Mouse (Mus musculus) gastrocnemius, adult 8-10 months (tissue): ENCODE data around the gene Ly6g5b. TPM values are rescaled to one million over a fixed set of nuclear protein-coding genes. Genes with fewer than 3 reads are reported as not detected.

Source experiments
- DNase-seq, 2 experiments: peaks; one replicate each; pipeline ENCODE4 v3.0.0; 2022; ENCODE audit warnings: low spot score in 2 of 2
- total RNA-seq, 4 experiments: library from RNA; stranded (reverse); gene quantifications; 2 replicates each; pipeline ENCODE4 v1.2.4; 2022

The Ly6g5b gene
- total RNA-seq, 4 experiments from 2014 or later = not detected

DNA sequence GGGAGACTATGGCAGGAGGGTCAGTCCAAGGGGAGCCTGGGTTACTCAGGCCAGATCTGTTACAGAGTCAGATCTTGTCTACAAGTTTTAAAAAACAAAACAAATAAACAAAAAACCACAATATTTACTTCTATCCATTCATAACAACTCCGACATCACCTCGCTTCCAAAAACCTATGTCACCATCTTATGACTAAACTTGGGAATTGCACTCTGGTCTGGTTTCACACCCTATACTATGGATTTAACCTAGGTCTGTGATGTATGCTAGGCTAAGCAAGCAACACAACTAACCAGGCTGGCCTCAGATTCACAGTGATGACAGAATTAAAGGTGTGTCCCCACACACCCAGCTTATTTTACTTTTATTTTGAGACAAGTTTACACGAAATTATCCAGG lies 8.7 kb downstream of the Ly6g5b start:
- DNase-seq = no peak

- DNase-seq = no peak
These were observed 9.4 kb downstream of the Ly6g5b start for GRCm38 (mm10) chr17:35105740-35106389.

- DNase-seq = no peak
These were observed 10.5 kb downstream of the Ly6g5b start for GRCm38 (mm10) chr17:35104754-35105153.

- DNase-seq = no peak
These were observed 11.1 kb downstream of the Ly6g5b start for GRCm38 (mm10) chr17:35104079-35104478.

DNA sequence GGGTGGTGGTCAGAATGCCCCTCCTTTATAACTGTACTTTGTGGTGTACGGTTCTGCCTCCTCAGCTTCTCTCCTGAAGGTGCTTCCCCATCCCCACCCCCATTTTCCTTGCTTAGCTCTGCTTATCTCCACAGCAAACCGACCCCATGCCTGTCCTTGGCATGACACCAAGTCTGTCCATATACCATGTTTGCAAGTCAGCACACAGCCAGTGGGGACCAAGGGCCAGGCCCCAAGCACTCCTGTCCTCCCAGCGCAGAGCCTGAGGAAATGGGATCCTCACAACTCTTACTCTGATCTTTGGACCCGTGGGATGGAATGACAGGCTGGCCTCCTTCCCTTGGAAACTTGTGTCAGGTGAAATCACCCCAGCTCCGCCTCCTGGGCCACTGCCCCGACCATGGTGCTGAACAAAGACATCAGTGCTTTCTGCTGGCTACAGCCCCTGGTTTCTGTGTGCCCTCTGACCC lies 12.0 kb downstream of the Ly6g5b start:
- peak; percentile 17 to 30 for DNase-seq

GRCm38 (mm10) chr17:35102299-35102698 lies 12.9 kb downstream of the Ly6g5b start:
- DNase-seq = no peak

DNA sequence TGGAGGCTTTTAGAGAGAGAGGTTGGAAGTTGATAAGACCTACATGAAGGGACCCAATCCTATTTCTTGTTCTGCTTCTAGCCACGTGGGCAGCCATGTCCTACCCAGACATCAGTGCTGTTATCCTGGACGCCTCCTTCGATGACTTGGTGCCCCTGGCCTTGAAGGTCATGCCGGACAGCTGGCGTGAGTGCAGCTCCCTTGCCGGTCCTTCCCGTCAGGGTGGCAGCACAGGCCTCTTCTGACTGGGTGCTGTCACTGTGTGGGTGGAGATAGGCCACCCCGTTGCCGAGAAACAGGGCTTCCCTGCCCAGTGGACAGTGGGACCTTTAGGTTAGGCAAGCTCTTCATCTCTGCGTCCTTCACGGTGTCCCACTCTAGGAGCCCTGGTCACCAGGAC lies 14.1 kb downstream of the Ly6g5b start:
- no peak for DNase-seq

DNA sequence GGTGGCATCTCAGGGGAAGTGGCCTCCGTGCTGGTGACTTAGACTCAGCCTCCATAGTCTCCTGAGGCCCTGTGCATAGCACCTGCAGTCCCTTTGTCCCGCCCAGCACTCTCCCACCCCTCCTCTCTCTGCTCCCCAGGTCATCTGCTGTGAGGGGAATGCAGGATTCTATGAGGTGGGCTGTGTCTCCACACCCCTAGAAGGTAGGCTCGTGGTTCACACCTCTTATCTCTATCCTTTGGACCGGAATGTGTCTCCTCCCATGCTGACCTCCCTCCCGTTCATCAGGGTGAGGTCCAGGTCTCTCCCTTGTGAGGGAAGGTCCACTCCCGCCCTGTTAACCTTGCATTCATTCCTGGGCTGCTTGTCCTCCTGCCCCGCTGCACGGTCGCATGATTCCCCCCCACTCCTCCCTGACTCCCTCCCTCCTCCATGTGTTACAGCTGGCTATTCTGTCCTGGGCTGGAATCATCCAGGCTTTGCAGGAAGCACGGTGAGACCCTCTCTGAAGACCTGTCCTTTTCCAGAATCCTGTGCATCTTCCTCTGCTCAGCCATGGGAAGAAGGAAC lies 14.9 kb downstream of the Ly6g5b start:
- no peak for DNase-seq

DNA sequence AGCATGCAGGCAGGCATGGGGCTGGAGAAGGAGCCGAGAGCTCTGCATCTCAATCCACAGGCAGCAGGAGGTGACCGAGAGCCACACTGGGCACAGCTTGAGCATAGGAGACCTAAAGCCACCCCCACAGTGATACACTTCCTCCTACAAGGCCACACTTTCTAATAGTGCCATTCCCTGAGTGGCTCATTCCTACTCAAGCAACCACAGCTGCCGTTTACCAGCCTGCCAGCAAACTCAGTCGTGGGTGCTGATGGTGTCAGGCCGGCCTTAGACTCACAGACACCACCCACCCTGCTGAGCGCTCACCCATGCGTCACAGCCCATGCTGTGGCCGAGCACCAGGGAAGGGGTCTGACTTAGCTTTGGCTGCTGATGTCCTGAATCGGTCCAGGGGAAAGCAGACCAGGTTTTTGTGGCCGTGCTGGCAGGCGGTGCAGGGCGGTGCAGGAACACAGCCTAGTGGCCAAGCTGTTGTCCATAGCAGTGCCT lies 18.0 kb downstream of the Ly6g5b start:
- no peak for DNase-seq

- no peak for DNase-seq
These were observed 18.6 kb downstream of the Ly6g5b start for GRCm38 (mm10) chr17:35096597-35096996.

GRCm38 (mm10) chr17:35094475-35095365 lies 20.5 kb downstream of the Ly6g5b start:
- DNase-seq = no peak

- DNase-seq = no peak
These were observed 22.6 kb downstream of the Ly6g5b start for GRCm38 (mm10) chr17:35092403-35093198.

DNA sequence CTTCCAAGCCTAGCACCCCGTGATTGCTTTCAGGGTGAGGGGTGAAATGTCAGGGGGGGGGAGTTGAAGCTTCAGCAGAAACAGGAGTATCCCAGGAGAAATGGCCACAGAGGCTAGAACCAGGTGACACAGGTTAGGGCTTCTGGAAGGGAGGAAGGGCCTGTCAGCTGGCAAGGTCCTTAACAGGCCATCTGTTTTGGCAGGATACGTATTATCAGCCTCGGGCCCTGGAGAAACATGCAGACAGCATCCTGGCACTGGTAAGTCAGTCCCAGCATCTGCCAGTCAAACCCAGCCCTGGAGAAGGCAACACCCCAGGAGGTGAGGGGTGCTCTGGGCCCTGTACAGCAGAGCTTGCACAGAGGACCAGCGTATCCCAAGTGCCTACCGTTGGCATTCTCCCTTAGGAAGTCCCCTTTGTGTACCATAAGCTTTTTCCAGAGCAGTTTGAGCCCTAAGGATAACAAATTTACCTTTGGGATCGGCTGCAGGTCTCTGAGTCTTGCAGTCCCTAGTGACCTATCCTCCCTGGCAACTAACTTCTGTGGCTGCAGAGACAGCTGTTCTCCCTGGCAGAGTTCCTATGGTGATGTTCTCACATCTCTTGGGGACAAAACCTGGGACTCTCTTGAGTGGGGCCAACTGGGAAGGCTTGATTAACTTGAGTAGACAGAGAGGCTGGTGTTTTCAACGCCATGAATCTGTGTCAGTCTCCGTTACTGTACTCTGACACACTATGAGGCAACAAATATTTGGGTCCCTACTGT lies 24.9 kb downstream of the Ly6g5b start:
- DNase-seq = peak; percentile 22 to 37

GRCm38 (mm10) chr17:35088825-35089644 lies 26.2 kb downstream of the Ly6g5b start, which contains the start of gene Abhd16a:
Abhd16a (plus strand) TSS chr17:35089263.
- peak; percentile 93 to 94 for DNase-seq

DNA sequence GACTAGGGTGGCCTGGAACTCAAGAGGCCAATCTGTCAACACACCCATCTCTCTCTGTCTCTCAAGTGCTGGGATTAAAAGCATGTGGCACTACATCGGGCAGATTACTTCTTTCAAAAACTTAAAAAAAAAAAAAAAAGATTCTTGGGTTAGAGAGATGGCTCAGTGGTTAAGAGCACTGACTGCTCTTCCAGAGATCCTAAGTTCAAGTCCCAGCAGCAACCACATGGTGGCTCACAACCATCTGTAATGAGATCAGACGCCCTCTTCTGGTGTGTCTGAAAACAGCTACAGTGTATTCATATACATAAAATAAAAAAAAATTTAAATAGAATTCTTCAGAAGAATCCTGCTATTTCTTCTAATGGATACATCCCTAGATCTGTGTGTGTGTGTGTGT lies 27.1 kb downstream of the Ly6g5b start:
- DNase-seq = no peak

GRCm38 (mm10) chr17:35085208-35085865 lies 29.9 kb downstream of the Ly6g5b start, which contains the start of gene Ly6g6f:
Ly6g6f (minus strand) TSS chr17:35085610.
- no peak for DNase-seq

GRCm38 (mm10) chr17:35083929-35084497 lies 31.2 kb downstream of the Ly6g5b start:
- no peak for DNase-seq

DNA sequence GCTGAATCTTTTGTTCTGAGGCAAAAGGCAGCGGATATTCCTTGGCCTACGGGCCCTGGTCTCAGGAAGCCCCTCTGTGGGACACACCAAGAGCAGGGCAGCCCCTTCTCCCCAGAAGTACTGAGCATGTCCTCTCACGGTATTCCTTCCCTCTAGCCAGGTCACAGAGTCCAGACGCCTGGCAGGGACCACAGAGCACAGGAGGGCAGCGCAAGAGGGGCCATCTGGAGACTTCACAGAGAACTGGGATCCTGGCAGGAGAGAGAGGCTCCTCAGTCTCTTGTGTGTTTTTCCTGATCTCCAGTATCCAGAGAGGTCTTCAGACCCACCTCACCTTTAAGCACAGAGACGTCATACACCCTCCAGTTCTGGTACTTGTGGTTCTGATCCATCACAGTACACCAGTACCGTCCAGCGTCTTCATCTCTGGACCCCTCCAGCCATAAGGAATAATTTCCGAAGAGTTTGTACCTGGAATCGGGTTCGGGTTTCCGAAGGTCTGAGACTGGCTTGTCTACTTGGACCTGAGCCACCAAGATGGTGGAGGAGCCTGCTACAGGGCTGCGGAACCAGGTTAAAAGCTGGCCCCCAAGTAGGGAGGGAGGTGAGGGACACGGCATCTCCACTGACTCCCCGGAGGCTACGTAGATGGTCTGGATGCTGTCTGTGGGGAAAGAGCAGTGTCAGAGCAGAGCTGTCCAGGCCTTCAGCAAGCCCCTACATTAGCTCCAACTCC lies 32.2 kb downstream of the Ly6g5b start:
- no peak for DNase-seq
